Mouse (Mus musculus) embryonic facial prominence, embryonic 11.5 days (tissue): ENCODE data around the gene Emp1. TPM values are rescaled to one million over a fixed set of nuclear protein-coding genes. Genes with fewer than 3 reads are reported as not detected.

Experiments
- ATAC-seq: fragments of 200-750 bp; cut with Nextera tagmentation; replicated peaks from 2 replicates; pipeline ENCODE4 v1.8.0; 2017; ENCODE audit warnings: low read depth; ENCODE audit not compliant: insufficient number of reproducible peaks, low FRiP score, low TSS enrichment
- DNase-seq: peaks from one replicate; pipeline ENCODE4 v3.0.0-alpha.2; 2015; ENCODE audit warnings: low spot score
- H3K27ac ChIP-seq: fragments of 300-500 bp; sonication (generic); replicated peaks from 2 replicates; pipeline ENCODE4 v1.5.1; 2014; ENCODE audit warnings: mild to moderate bottlenecking, low read depth, low read length, control low read depth
- H3K27me3 ChIP-seq: fragments of 300-500 bp; sonication (generic); 2 replicates; pipeline ENCODE4 v1.6.1; 2014; ENCODE audit warnings: mild to moderate bottlenecking, low read length, moderate library complexity, mixed read lengths; ENCODE audit not compliant: control insufficient read depth, insufficient read depth
- H3K36me3 ChIP-seq: fragments of 300-500 bp; sonication (generic); replicated peaks from 2 replicates; pipeline ENCODE4 v1.6.1; 2014; ENCODE audit warnings: low read depth, mild to moderate bottlenecking, low read length, moderate library complexity, mixed read lengths; ENCODE audit not compliant: control insufficient read depth, insufficient read depth
- H3K4me1 ChIP-seq: fragments of 300-500 bp; sonication (generic); 2 replicates; pipeline ENCODE4 v1.6.1; 2014; ENCODE audit warnings: low read length, mixed read lengths; ENCODE audit not compliant: control insufficient read depth, insufficient read depth
- H3K4me2 ChIP-seq: fragments of 300-500 bp; sonication (generic); 2 replicates; pipeline ENCODE4 v1.6.1; 2014; ENCODE audit warnings: low read depth, mild to moderate bottlenecking, control low read depth, low read length, moderate library complexity
- H3K4me3 ChIP-seq: fragments of 300-500 bp; sonication (generic); 2 replicates; pipeline ENCODE4 v1.5.1; 2014; ENCODE audit warnings: low read depth, low read length, control low read depth
- H3K9ac ChIP-seq: fragments of 300-500 bp; sonication (generic); replicated peaks from 2 replicates; pipeline ENCODE4 v1.6.1; 2014; ENCODE audit warnings: mild to moderate bottlenecking, control low read depth, low read length
- H3K9me3 ChIP-seq: fragments of 300-500 bp; sonication (generic); replicated peaks from 2 replicates; pipeline ENCODE4 v1.6.1; 2016; ENCODE audit warnings: mild to moderate bottlenecking, low read length, inconsistent platforms, mixed read lengths; ENCODE audit not compliant: control insufficient read depth
- WGBS: fragments of 180-500 bp; shearing (Covaris S2); extraction: QIAGEN DNeasy Blood & Tissue Kit; methylation state at CpG from one replicate; pipeline ENCODE4 v1.1.7; 2014; 5-methylcytosine and 5-hydroxymethylcytosine counted together
- polyA plus RNA-seq: library from polyadenylated mRNA; unstranded; fragments of >200 nt; fragmentation: Nextera tagmentation; extraction: Ambion mirVana; gene quantifications from 2 replicates; pipeline ENCODE4 v1.2.1, GENCODE M21; 2014

The Emp1 gene
- polyA plus RNA-seq, 1 experiment from 2014 or later, result 7.3 TPM

GRCm38 (mm10) chr6:135400306-135400705, 38.0 kb downstream of the Emp1 start:
- WGBS, result 47% methylated on average over 3 of the region's 3 CpGs
- Histone ChIP-seq H3K4me1 (no peaks in the 10 kb centered on the region), H3K9ac (no peak overlapping the region), H3K27me3 (no peaks in the 10 kb centered on the region), H3K4me2 (no peak overlapping the region), H3K9me3 (no peaks in the 10 kb centered on the region), H3K27ac (no peak overlapping the region), H3K36me3 (no peaks in the 10 kb centered on the region), H3K4me3 (no peak overlapping the region)
- ATAC-seq (no peak), DNase-seq (peak; percentile 84)

- Histone ChIP-seq H3K27ac (no peak overlapping the region), H3K9ac (no peak overlapping the region), H3K9me3 (no peaks in the 10 kb centered on the region), H3K27me3 (no peaks in the 10 kb centered on the region), H3K36me3 (no peaks in the 10 kb centered on the region), H3K4me1 (no peaks in the 10 kb centered on the region), H3K4me2 (no peak overlapping the region), H3K4me3 (no peak overlapping the region)
- DNase-seq (no peak), ATAC-seq (no peak)
- WGBS, result 93% methylated on average over 11 of the region's 11 CpGs
Measured at GRCm38 (mm10) chr6:135405093-135405492, 42.7 kb downstream of the Emp1 start.

- 75% methylated on average over 4 of the region's 4 CpGs for WGBS
- H3K36me3 ChIP-seq, result no peaks in the 10 kb centered on the region
- no peak overlapping the region for H3K4me3 ChIP-seq
- no peak for DNase-seq
- H3K27me3 ChIP-seq, result no peaks in the 10 kb centered on the region
- ATAC-seq, result no peak
- no peak overlapping the region for H3K9ac ChIP-seq
- H3K9me3 ChIP-seq, result no peaks in the 10 kb centered on the region
- H3K4me1 ChIP-seq, result no peaks in the 10 kb centered on the region
- no peak overlapping the region for H3K4me2 ChIP-seq
- no peak overlapping the region for H3K27ac ChIP-seq
Measured at GRCm38 (mm10) chr6:135407323-135407722, 45.0 kb downstream of the Emp1 start.

GRCm38 (mm10) chr6:135411712-135412319, 49.5 kb downstream of the Emp1 start:
- Histone ChIP-seq H3K27ac (no peak overlapping the region), H3K4me3 (no peak overlapping the region), H3K27me3 (no peaks in the 10 kb centered on the region), H3K9ac (no peak overlapping the region), H3K9me3 (no peaks in the 10 kb centered on the region), H3K36me3 (no peaks in the 10 kb centered on the region), H3K4me2 (no peak overlapping the region), H3K4me1 (no peaks in the 10 kb centered on the region)
- no peak for ATAC-seq
- WGBS, result 89% methylated on average over 10 of the region's 10 CpGs
- DNase-seq, result no peak

- Histone ChIP-seq H3K9me3 (no peaks in the 10 kb centered on the region), H3K4me1 (no peaks in the 10 kb centered on the region), H3K4me2 (no peak overlapping the region), H3K4me3 (no peak overlapping the region), H3K9ac (no peak overlapping the region), H3K27me3 (no peaks in the 10 kb centered on the region), H3K36me3 (no peaks in the 10 kb centered on the region), H3K27ac (no peak overlapping the region)
- WGBS, result 77% methylated on average over 6 of the region's 6 CpGs
- ATAC-seq (0 out of 2 replicates have a peak, but pooled peaks have one; percentile 39), DNase-seq (no peak)
Measured at GRCm38 (mm10) chr6:135412649-135413048, 50.3 kb downstream of the Emp1 start.

GRCm38 (mm10) chr6:135417459-135417858, 55.1 kb downstream of the Emp1 start:
- Histone ChIP-seq H3K36me3 (no peaks in the 10 kb centered on the region), H3K27ac (no peak overlapping the region), H3K4me2 (no peak overlapping the region), H3K4me1 (no peaks in the 10 kb centered on the region), H3K4me3 (no peak overlapping the region), H3K9ac (no peak overlapping the region), H3K27me3 (no peaks in the 10 kb centered on the region), H3K9me3 (no peaks in the 10 kb centered on the region)
- WGBS, result 36% methylated on average over 5 of the region's 5 CpGs
- peak; percentile 36 for DNase-seq
- ATAC-seq, result no peak

- Histone ChIP-seq H3K36me3 (no peaks in the 10 kb centered on the region), H3K9ac (no peak overlapping the region), H3K4me3 (no peak overlapping the region), H3K9me3 (no peaks in the 10 kb centered on the region), H3K27ac (no peak overlapping the region), H3K4me1 (no peaks in the 10 kb centered on the region), H3K4me2 (no peak overlapping the region), H3K27me3 (no peaks in the 10 kb centered on the region)
- no peak for ATAC-seq
- DNase-seq, result no peak
- WGBS, result 88% methylated on average over 8 of the region's 8 CpGs
Measured at GRCm38 (mm10) chr6:135418223-135418824, 56.0 kb downstream of the Emp1 start.

GRCm38 (mm10) chr6:135428246-135428645, 65.9 kb downstream of the Emp1 start:
- ATAC-seq (no peak), DNase-seq (no peak)
- Histone ChIP-seq H3K4me3 (no peak overlapping the region), H3K36me3 (no peaks in the 10 kb centered on the region), H3K9me3 (no peaks in the 10 kb centered on the region), H3K27me3 (no peaks in the 10 kb centered on the region), H3K4me2 (no peak overlapping the region), H3K9ac (no peak overlapping the region), H3K4me1 (no peaks in the 10 kb centered on the region), H3K27ac (no peak overlapping the region)
- WGBS, result 87% methylated on average over 2 of the region's 2 CpGs
